Mouse (Mus musculus) hindbrain, embryonic 14.5 days (tissue): ENCODE measurements around the gene Rnf149. TPM values are rescaled to one million over a fixed set of nuclear protein-coding genes. Genes with fewer than 3 reads are reported as not detected.

ENCODE experiments used
- ATAC-seq: fragments of 200-750 bp; cut with Nextera tagmentation; 2 replicates; pipeline ENCODE4 v1.8.0; 2017; ENCODE audit warnings: moderate number of reproducible peaks, mild to moderate bottlenecking, moderate TSS enrichment, moderate library complexity; ENCODE audit not compliant: low FRiP score
- DNase-seq: peaks from one replicate; pipeline ENCODE4 v3.0.0-alpha.2; 2015; ENCODE audit warnings: low spot score
- H3K27ac ChIP-seq: fragments of 300-500 bp; sonication (generic); 2 replicates; pipeline ENCODE4 v1.5.1; 2014; ENCODE audit warnings: mild to moderate bottlenecking, moderate library complexity
- H3K27me3 ChIP-seq: fragments of 300-500 bp; sonication (generic); 2 replicates; pipeline ENCODE4 v1.6.1; 2014; ENCODE audit warnings: mild to moderate bottlenecking, low read length, mixed read lengths; ENCODE audit not compliant: control insufficient read depth, insufficient read depth
- H3K36me3 ChIP-seq: fragments of 300-500 bp; sonication (generic); replicated peaks from 2 replicates; pipeline ENCODE4 v1.6.1; 2014; ENCODE audit not compliant: control insufficient read depth, insufficient read depth
- H3K4me1 ChIP-seq: fragments of 300-500 bp; sonication (generic); replicated peaks from 2 replicates; pipeline ENCODE4 v1.6.1; 2014; ENCODE audit warnings: antibody characterized with exemption, low read length, mixed read lengths; ENCODE audit not compliant: control insufficient read depth, insufficient read depth
- H3K4me2 ChIP-seq: fragments of 300-500 bp; sonication (generic); replicated peaks from 2 replicates; pipeline ENCODE4 v1.6.1; 2014; ENCODE audit warnings: mild to moderate bottlenecking, moderate library complexity
- H3K4me3 ChIP-seq: fragments of 300-500 bp; sonication (generic); replicated peaks from 2 replicates; pipeline ENCODE4 v1.5.1; 2014; ENCODE audit warnings: mild to moderate bottlenecking, low read length
- H3K9ac ChIP-seq: fragments of 300-500 bp; sonication (generic); 2 replicates; pipeline ENCODE4 v1.6.1; 2014
- H3K9me3 ChIP-seq: fragments of 300-500 bp; sonication (generic); 2 replicates; pipeline ENCODE4 v1.6.1; 2016; ENCODE audit warnings: low read length; ENCODE audit not compliant: control insufficient read depth
- WGBS: fragments of 180-500 bp; shearing (Covaris S2); extraction: QIAGEN DNeasy Blood & Tissue Kit; methylation state at CpG from one replicate; pipeline ENCODE4 v1.1.7; 2014; 5-methylcytosine and 5-hydroxymethylcytosine counted together
- polyA plus RNA-seq: library from polyadenylated mRNA; unstranded; fragments of >200 nt; fragmentation: Nextera tagmentation; extraction: Ambion mirVana; gene quantifications from 2 replicates; pipeline ENCODE4 v1.2.1, GENCODE M21; 2014

Rnf149 gene
- polyA plus RNA-seq, 1 experiment from 2014 or later, result 28.9 TPM

GRCm38 (mm10) chr1:39526371-39527167, 50.6 kb downstream of the Rnf149 start:
- Histone ChIP-seq H3K27ac (no peak overlapping the region), H3K27me3 (no peaks in the 10 kb centered on the region), H3K4me3 (no peak overlapping the region), H3K36me3 (no peaks in the 10 kb centered on the region), H3K9ac (no peak overlapping the region), H3K4me2 (no peak overlapping the region), H3K4me1 (no peaks in the 10 kb centered on the region), H3K9me3 (no peaks in the 10 kb centered on the region)
- DNase-seq (no peak), ATAC-seq (no peak)
- 85% methylated on average over 9 of the region's 9 CpGs for WGBS

DNA sequence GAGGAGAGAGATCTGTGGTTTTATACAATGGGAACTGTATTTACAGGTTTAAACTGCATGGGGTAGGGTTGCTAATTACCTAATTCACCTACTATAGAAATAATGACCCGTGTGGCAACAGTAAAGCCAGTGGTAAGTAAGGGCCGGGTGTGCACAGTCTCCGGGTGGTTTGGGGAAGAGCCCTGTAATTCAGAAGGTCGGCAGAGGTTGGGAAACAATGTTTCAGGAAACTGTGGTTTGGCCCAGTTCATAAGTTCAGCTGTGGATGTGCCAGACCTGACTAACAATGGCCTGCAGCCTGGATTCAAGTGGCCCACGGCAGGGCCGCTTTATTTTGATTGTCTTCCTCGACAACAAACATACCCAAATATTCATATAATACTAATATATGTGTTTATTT, 51.4 kb downstream of the Rnf149 start:
- no peaks in the 10 kb centered on the region for H3K9me3 ChIP-seq
- H3K9ac ChIP-seq, result no peak overlapping the region
- no peak for ATAC-seq
- WGBS, result 89% methylated on average over 7 of the region's 7 CpGs
- no peak overlapping the region for H3K4me3 ChIP-seq
- no peak for DNase-seq
- no peaks in the 10 kb centered on the region for H3K27me3 ChIP-seq
- no peak overlapping the region for H3K4me2 ChIP-seq
- no peaks in the 10 kb centered on the region for H3K4me1 ChIP-seq
- no peak overlapping the region for H3K27ac ChIP-seq
- H3K36me3 ChIP-seq, result no peaks in the 10 kb centered on the region

- no peak overlapping the region for H3K4me3 ChIP-seq
- H3K9me3 ChIP-seq, result no peaks in the 10 kb centered on the region
- H3K27ac ChIP-seq, result no peak overlapping the region
- H3K4me1 ChIP-seq, result no peaks in the 10 kb centered on the region
- H3K36me3 ChIP-seq, result no peaks in the 10 kb centered on the region
- 31% methylated on average over 5 of the region's 5 CpGs for WGBS
- no peak overlapping the region for H3K9ac ChIP-seq
- DNase-seq, result peak; percentile 72
- ATAC-seq, result peak; percentile 31; the same call in 1 of the 2 replicates
- H3K4me2 ChIP-seq, result no peak overlapping the region
- no peaks in the 10 kb centered on the region for H3K27me3 ChIP-seq
Measured at GRCm38 (mm10) chr1:39522519-39522918, 54.7 kb downstream of the Rnf149 start.

DNA sequence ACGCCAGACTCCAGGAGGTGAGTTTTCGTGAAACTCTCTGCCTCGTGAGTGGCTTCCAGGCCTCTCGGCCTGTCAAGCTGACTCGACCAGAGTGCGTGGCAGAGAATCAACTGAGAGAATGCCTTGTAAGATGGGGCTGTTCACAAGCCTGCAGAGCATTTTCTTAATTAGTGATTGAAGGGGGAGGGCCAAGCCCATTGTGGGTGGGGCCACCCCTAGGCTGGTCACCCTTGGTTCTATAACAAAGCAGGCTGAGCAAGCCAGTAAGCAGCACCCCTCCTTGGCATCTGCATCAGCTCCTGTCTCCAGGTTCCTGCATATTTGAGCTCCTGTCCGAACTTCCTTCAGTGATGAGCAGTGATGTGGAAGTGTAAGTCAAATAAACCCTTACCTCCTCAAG, 55.9 kb downstream of the Rnf149 start:
- no peak for ATAC-seq
- Histone ChIP-seq H3K27me3 (no peaks in the 10 kb centered on the region), H3K27ac (no peak overlapping the region), H3K9me3 (no peaks in the 10 kb centered on the region), H3K9ac (no peak overlapping the region), H3K4me2 (no peak overlapping the region), H3K36me3 (no peaks in the 10 kb centered on the region), H3K4me1 (no peaks in the 10 kb centered on the region), H3K4me3 (no peak overlapping the region)
- 92% methylated on average over 7 of the region's 7 CpGs for WGBS
- no peak for DNase-seq

DNA sequence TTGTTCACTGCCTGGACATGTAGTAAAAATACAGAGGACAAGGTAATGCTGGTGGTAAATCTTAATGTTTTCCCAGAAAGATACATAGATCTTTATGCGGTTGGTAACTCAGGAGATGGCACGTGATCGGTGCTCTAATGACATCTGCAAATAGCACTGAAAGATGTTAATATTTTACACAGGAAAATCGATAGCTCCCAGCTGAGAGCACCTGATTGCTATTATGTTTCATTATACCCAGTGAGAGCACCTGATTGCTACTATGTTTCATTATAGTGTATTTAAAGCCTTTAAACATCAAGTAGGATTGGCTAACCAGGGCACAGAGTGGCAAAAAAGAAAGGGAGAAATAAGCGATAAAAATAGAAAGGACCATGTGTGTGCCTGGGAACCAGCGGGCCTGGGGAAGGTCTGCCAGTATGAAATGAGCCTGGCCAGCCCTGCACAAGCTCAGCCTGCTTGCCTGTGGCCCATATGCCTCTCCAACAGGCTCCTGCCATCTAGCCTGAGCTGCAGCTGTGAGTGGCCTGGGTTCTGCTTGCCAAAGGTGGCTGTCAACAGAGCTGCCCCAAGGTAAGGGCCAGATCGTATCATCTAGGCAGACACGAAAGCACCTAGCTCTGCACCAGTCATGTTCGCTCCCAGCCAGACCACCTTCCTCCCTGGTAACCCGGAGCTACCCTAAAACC, 61.8 kb downstream of the Rnf149 start:
- Histone ChIP-seq H3K9ac (no peak overlapping the region), H3K27ac (peak overlapping the region; percentile 11; the same call in 1 of the 2 replicates), H3K27me3 (no peaks in the 10 kb centered on the region), H3K4me3 (no peak overlapping the region), H3K4me1 (no peaks in the 10 kb centered on the region), H3K9me3 (no peaks in the 10 kb centered on the region), H3K36me3 (no peaks in the 10 kb centered on the region), H3K4me2 (no peak overlapping the region)
- WGBS, result 86% methylated on average over 10 of the region's 10 CpGs
- no peak for ATAC-seq
- no peak for DNase-seq

DNA sequence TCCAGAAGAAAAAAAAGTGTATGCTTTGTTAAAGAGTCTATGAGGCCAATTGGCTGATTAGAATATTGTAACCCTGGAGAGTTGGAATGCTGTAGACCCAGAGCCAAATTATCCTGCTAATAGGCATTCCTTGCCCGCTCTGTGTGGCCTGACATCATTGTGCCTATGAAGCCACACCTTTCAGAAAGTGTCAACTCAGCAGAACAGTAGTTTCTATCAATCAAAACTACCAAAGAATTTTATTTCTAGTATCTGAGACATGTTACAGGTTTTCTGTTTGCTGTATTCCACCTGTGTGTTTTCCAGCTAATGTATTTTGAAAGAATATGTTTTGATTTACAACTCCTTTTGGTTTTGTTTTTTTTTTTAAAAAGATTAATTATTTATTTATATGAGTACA, 65.0 kb downstream of the Rnf149 start:
- Histone ChIP-seq H3K4me1 (no peaks in the 10 kb centered on the region), H3K36me3 (no peaks in the 10 kb centered on the region), H3K4me3 (no peak overlapping the region), H3K4me2 (no peak overlapping the region), H3K27ac (no peak overlapping the region), H3K27me3 (no peaks in the 10 kb centered on the region), H3K9ac (no peak overlapping the region), H3K9me3 (no peaks in the 10 kb centered on the region)
- DNase-seq (no peak), ATAC-seq (no peak)
- WGBS, result 74% methylated on average over 1 of the region's 1 CpGs

DNA sequence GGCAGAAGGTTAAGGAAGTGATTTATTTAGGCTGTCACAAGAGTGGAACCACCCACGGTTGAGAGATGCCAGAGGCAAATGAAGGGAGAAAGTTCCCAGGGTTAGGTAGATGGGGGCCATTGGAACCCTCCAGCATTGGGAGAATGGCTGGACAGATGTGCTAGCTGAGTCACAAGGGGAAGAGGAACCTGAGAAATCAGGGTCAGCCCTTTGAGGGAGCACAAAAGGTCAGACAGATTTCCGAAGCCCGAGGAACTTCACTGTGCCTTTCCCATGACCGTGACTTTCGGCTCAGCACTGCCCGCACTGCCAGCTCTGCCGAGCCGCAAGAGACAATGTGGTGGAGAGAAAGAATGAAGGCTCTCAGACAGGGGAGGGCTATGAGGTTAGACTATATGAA, 65.4 kb downstream of the Rnf149 start:
- ATAC-seq (no peak), DNase-seq (no peak)
- Histone ChIP-seq H3K4me3 (no peak overlapping the region), H3K9me3 (no peaks in the 10 kb centered on the region), H3K9ac (no peak overlapping the region), H3K27me3 (no peaks in the 10 kb centered on the region), H3K4me2 (no peak overlapping the region), H3K4me1 (no peaks in the 10 kb centered on the region), H3K36me3 (no peaks in the 10 kb centered on the region), H3K27ac (no peak overlapping the region)
- 76% methylated on average over 8 of the region's 8 CpGs for WGBS

DNA sequence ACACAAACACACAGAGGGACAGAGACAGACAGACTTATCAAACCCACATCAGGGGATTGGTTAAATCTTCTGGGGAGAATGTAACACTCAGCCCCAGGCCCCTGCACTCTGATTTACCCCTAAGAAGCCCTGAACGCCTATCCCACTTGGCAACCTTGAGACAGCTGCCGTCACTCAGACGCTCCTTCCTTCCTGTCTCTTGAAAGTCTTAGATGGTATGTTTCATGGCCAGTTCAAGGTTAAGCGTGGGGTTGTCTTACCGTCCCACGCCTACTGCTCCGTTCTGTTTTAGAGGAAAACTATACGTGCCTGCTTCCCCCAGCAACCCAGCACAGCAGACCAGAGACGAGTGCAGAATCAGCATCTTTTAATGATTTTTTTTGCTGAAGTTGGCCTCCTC, 71.6 kb downstream of the Rnf149 start:
- DNase-seq, result no peak

GRCm38 (mm10) chr1:39504261-39504660, 72.9 kb downstream of the Rnf149 start:
- Histone ChIP-seq H3K9ac (no peak overlapping the region), H3K27ac (no peak overlapping the region), H3K36me3 (no peaks in the 10 kb centered on the region), H3K27me3 (no peaks in the 10 kb centered on the region), H3K4me2 (no peak overlapping the region), H3K4me3 (no peak overlapping the region), H3K9me3 (no peaks in the 10 kb centered on the region), H3K4me1 (no peaks in the 10 kb centered on the region)
- no peak for ATAC-seq
- WGBS, result 8% methylated on average over 1 of the region's 1 CpGs
- DNase-seq, result no peak

More for the DNA sequence above, 71.6 kb downstream of the Rnf149 start:
- no peaks in the 10 kb centered on the region for H3K9me3 ChIP-seq
- H3K27ac ChIP-seq, result no peak overlapping the region
- H3K4me1 ChIP-seq, result no peaks in the 10 kb centered on the region
- no peak for ATAC-seq
- no peaks in the 10 kb centered on the region for H3K27me3 ChIP-seq
- no peak overlapping the region for H3K9ac ChIP-seq
- H3K4me2 ChIP-seq, result no peak overlapping the region
- no peak overlapping the region for H3K4me3 ChIP-seq
- no peaks in the 10 kb centered on the region for H3K36me3 ChIP-seq
- WGBS, result 78% methylated on average over 9 of the region's 9 CpGs
